ENCODE assay signal across 20 mouse cellular contexts in genomic region chr1:27883771-27884170, GRCm38 (mm10).
"Had no signal": no experiment of that assay in that cellular context is flagged by ENCODE, and none has a peak within 500 bp of the region (broad histone marks: within the 10 kb centered on the region; RNA-seq: fewer than 3 reads in every experiment).

No protein-coding gene starts in this region.

- DNase-seq: liver, embryonic 13.5 days; lung, adult 18-20 months; lung, postnatal 10 days; lung, postnatal 36 days; retina, postnatal 1 day; right cerebral cortex, postnatal 25 days; spleen, adult 18-20 months; thymus, postnatal 25 days had no signal

- H3K4me1 ChIP-seq: intestine, embryonic 15.5 days; limb, embryonic 10.5 days; limb, embryonic 13.5 days; liver, embryonic 13.5 days; lung, embryonic 15.5 days; megakaryocyte, embryonic 14.5 days; midbrain, embryonic 10.5 days; midbrain, embryonic 13.5 days; neural tube, embryonic 13.5 days; stomach, embryonic 15.5 days had no signal

- H3K27me3 ChIP-seq: intestine, embryonic 15.5 days; limb, embryonic 13.5 days; liver, embryonic 13.5 days; lung, embryonic 15.5 days; megakaryocyte, embryonic 14.5 days; midbrain, embryonic 13.5 days; neural tube, embryonic 13.5 days; stomach, embryonic 15.5 days had no signal

- H3K9ac ChIP-seq: intestine, embryonic 15.5 days; limb, embryonic 13.5 days; liver, embryonic 13.5 days; lung, embryonic 15.5 days; midbrain, embryonic 13.5 days; neural tube, embryonic 13.5 days; stomach, embryonic 15.5 days had no signal

- H3K4me3 ChIP-seq: intestine, embryonic 15.5 days; limb, embryonic 10.5 days; limb, embryonic 13.5 days; liver, embryonic 13.5 days; lung, embryonic 15.5 days; megakaryocyte, embryonic 14.5 days; midbrain, embryonic 10.5 days; midbrain, embryonic 13.5 days; myocyte; neural tube, embryonic 13.5 days; stomach, embryonic 15.5 days had no signal

- H3K9me3 ChIP-seq: intestine, embryonic 15.5 days; limb, embryonic 10.5 days; limb, embryonic 13.5 days; liver, embryonic 13.5 days; lung, embryonic 15.5 days; megakaryocyte, embryonic 14.5 days; midbrain, embryonic 10.5 days; midbrain, embryonic 13.5 days; neural tube, embryonic 13.5 days; stomach, embryonic 15.5 days had no signal

- H3K36me3 ChIP-seq: intestine, embryonic 15.5 days; limb, embryonic 10.5 days; limb, embryonic 13.5 days; liver, embryonic 13.5 days; lung, embryonic 15.5 days; midbrain, embryonic 10.5 days; midbrain, embryonic 13.5 days; neural tube, embryonic 13.5 days; stomach, embryonic 15.5 days had no signal

- H3K27ac ChIP-seq: intestine, embryonic 15.5 days; limb, embryonic 10.5 days; limb, embryonic 13.5 days; liver, embryonic 13.5 days; lung, embryonic 15.5 days; midbrain, embryonic 10.5 days; midbrain, embryonic 13.5 days; neural tube, embryonic 13.5 days; stomach, embryonic 15.5 days had no signal

- ATAC-seq: hindbrain, embryonic 16.5 days; intestine, embryonic 15.5 days; midbrain, embryonic 13.5 days; midbrain, embryonic 16.5 days had no signal

- H3K4me2 ChIP-seq: intestine, embryonic 15.5 days; limb, embryonic 13.5 days; liver, embryonic 13.5 days; lung, embryonic 15.5 days; midbrain, embryonic 13.5 days; neural tube, embryonic 13.5 days; stomach, embryonic 15.5 days had no signal
